Mouse (Mus musculus) hindbrain, postnatal 0 days (tissue): ENCODE measurements at regions not wholly inside any gene's neighbourhood (a gene's known extent, or its start where the extent isn't known, plus 50 kb on each side); places are given as distances from the start of the nearest gene placed in this dataset.
"Not testable (repeated sequence)": the region's sequence is repeated elsewhere in the genome, so short reads cannot be mapped to it uniquely, and the experiment has no call there.

Source experiments
- ATAC-seq: fragments of 200-750 bp; cut with Nextera tagmentation; 2 replicates; pipeline ENCODE4 v1.8.0; 2017; ENCODE audit warnings: mild to moderate bottlenecking, moderate TSS enrichment, moderate library complexity
- DNase-seq: peaks from one replicate; pipeline ENCODE4 v3.0.0-alpha.2; 2015; ENCODE audit warnings: low spot score
- H3K27ac ChIP-seq: fragments of 300-500 bp; sonication (generic); 2 replicates; pipeline ENCODE4 v1.5.1; 2014; ENCODE audit warnings: mild to moderate bottlenecking
- H3K27me3 ChIP-seq: fragments of 300-500 bp; sonication (generic); 2 replicates; pipeline ENCODE4 v1.6.1; 2014; ENCODE audit warnings: low read length, mixed read lengths; ENCODE audit not compliant: insufficient read depth
- H3K36me3 ChIP-seq: fragments of 300-500 bp; sonication (generic); 2 replicates; pipeline ENCODE4 v1.6.1; 2014; ENCODE audit warnings: low read length, mixed read lengths; ENCODE audit not compliant: insufficient read depth
- H3K4me1 ChIP-seq: fragments of 300-500 bp; sonication (generic); 2 replicates; pipeline ENCODE4 v1.6.1; 2014; ENCODE audit warnings: antibody characterized with exemption, low read length, mixed read lengths; ENCODE audit not compliant: insufficient read depth
- H3K4me2 ChIP-seq: fragments of 300-500 bp; sonication (generic); 2 replicates; pipeline ENCODE4 v1.6.1; 2014; ENCODE audit warnings: low read depth, mild to moderate bottlenecking, low read length, moderate library complexity, mixed read lengths
- H3K4me3 ChIP-seq: fragments of 300-500 bp; sonication (generic); 2 replicates; pipeline ENCODE4 v1.5.1; 2014; ENCODE audit warnings: low read length
- H3K9ac ChIP-seq: fragments of 300-500 bp; sonication (generic); replicated peaks from 2 replicates; pipeline ENCODE4 v1.6.1; 2014; ENCODE audit warnings: mild to moderate bottlenecking, low read length, moderate library complexity, mixed read lengths
- H3K9me3 ChIP-seq: fragments of 300-500 bp; sonication (generic); 2 replicates; pipeline ENCODE4 v1.6.1; 2016; ENCODE audit warnings: low read length, mixed read lengths
- CTCF ChIP-seq: IDR thresholded peaks from 2 replicates; pipeline ENCODE4 v1.5.1; 2016; ENCODE audit warnings: antibody characterized with exemption, control low read depth, low read depth
- WGBS: fragments of 180-500 bp; shearing (Covaris S2); extraction: QIAGEN DNeasy Blood & Tissue Kit; methylation state at CpG from one replicate; pipeline ENCODE4 v1.1.7; 2014; 5-methylcytosine and 5-hydroxymethylcytosine counted together

GRCm38 (mm10) chr4:92977761-92978160 lies 357.6 kb downstream of the Tusc1 start:
- Histone ChIP-seq H3K27ac (no peak overlapping the region), H3K9ac (no peak overlapping the region), H3K4me3 (no peak overlapping the region), H3K9me3 (no peaks in the 10 kb centered on the region), H3K4me1 (no peaks in the 10 kb centered on the region), H3K4me2 (no peak overlapping the region), H3K27me3 (no peaks in the 10 kb centered on the region), H3K36me3 (no peaks in the 10 kb centered on the region)
- DNase-seq = peak; percentile 55
- TF ChIP-seq CTCF = no peak
- 46% methylated on average over 5 of the region's 5 CpGs for WGBS
- ATAC-seq = 0 out of 2 replicates have a peak, but pooled peaks have one; percentile 32

- DNase-seq (no peak), ATAC-seq (no peak)
- no peaks in the 10 kb centered on the region for H3K27me3 ChIP-seq
- TF ChIP-seq CTCF = no peak
- H3K4me2 ChIP-seq = no peak overlapping the region
- WGBS = 82% methylated on average over 3 of the region's 3 CpGs
- H3K9ac ChIP-seq = no peak overlapping the region
- no peaks in the 10 kb centered on the region for H3K36me3 ChIP-seq
- no peak overlapping the region for H3K27ac ChIP-seq
- no peaks in the 10 kb centered on the region for H3K9me3 ChIP-seq
- H3K4me1 ChIP-seq = no peaks in the 10 kb centered on the region
- no peak overlapping the region for H3K4me3 ChIP-seq
Measured at GRCm38 (mm10) chr4:92942068-92942707, 393.1 kb downstream of the Tusc1 start.

GRCm38 (mm10) chr4:92931272-92931671 lies 404.0 kb downstream of the Tusc1 start:
- TF ChIP-seq CTCF = no peak

GRCm38 (mm10) chr4:92921386-92922040 lies 413.8 kb downstream of the Tusc1 start:
- Histone ChIP-seq H3K4me3 (no peak overlapping the region), H3K9ac (no peak overlapping the region)
- 91% methylated on average over 9 of the region's 9 CpGs for WGBS

More at GRCm38 (mm10) chr4:92931272-92931671, 404.0 kb downstream of the Tusc1 start:
- Histone ChIP-seq H3K9ac (no peak overlapping the region), H3K4me3 (no peak overlapping the region), H3K4me2 (no peak overlapping the region), H3K27ac (no peak overlapping the region), H3K9me3 (no peaks in the 10 kb centered on the region), H3K4me1 (no peaks in the 10 kb centered on the region), H3K36me3 (no peaks in the 10 kb centered on the region), H3K27me3 (no peaks in the 10 kb centered on the region)
- ATAC-seq (no peak), DNase-seq (no peak)

GRCm38 (mm10) chr4:92903468-92903867 lies 431.8 kb downstream of the Tusc1 start:
- not testable (repeated sequence) for H3K4me2 ChIP-seq, H3K9me3 ChIP-seq, H3K27ac ChIP-seq, H3K9ac ChIP-seq, ATAC-seq, H3K4me1 ChIP-seq, H3K27me3 ChIP-seq, H3K4me3 ChIP-seq, DNase-seq, H3K36me3 ChIP-seq
- 56% methylated on average over 5 of the region's 5 CpGs for WGBS

More at GRCm38 (mm10) chr4:92921386-92922040, 413.8 kb downstream of the Tusc1 start:
- no peak for DNase-seq
- H3K4me1 ChIP-seq = no peaks in the 10 kb centered on the region
- TF ChIP-seq CTCF = no peak
- H3K27me3 ChIP-seq = no peaks in the 10 kb centered on the region
- no peaks in the 10 kb centered on the region for H3K36me3 ChIP-seq
- no peak overlapping the region for H3K4me2 ChIP-seq
- ATAC-seq = no peak
- no peaks in the 10 kb centered on the region for H3K9me3 ChIP-seq
- H3K27ac ChIP-seq = no peak overlapping the region
